Mouse (Mus musculus) neural tube, embryonic 13.5 days (tissue): ENCODE data around the gene Cdh10. TPM values are rescaled to one million over a fixed set of nuclear protein-coding genes. Genes with fewer than 3 reads are reported as not detected.

Experiments used
- ATAC-seq: fragments of 200-750 bp; cut with Nextera tagmentation; 2 replicates; pipeline ENCODE4 v1.8.0; 2017; ENCODE audit warnings: low read depth, mild to moderate bottlenecking, moderate TSS enrichment, moderate library complexity
- H3K27ac ChIP-seq: fragments of 300-500 bp; sonication (generic); replicated peaks from 2 replicates; pipeline ENCODE4 v1.5.1; 2015; ENCODE audit warnings: moderate library complexity, mild to moderate bottlenecking, inconsistent platforms
- H3K27me3 ChIP-seq: fragments of 300-500 bp; sonication (generic); 2 replicates; pipeline ENCODE4 v1.6.1; 2015; ENCODE audit warnings: mild to moderate bottlenecking, inconsistent platforms
- H3K36me3 ChIP-seq: fragments of 300-500 bp; sonication (generic); 2 replicates; pipeline ENCODE4 v1.6.1; 2015; ENCODE audit warnings: mild to moderate bottlenecking, inconsistent platforms
- H3K4me1 ChIP-seq: fragments of 300-500 bp; sonication (generic); replicated peaks from 2 replicates; pipeline ENCODE4 v1.6.1; 2015; ENCODE audit warnings: inconsistent platforms
- H3K4me2 ChIP-seq: fragments of 300-500 bp; sonication (generic); 2 replicates; pipeline ENCODE4 v1.6.1; 2015; ENCODE audit warnings: inconsistent platforms, mild to moderate bottlenecking, moderate library complexity
- H3K4me3 ChIP-seq: fragments of 300-500 bp; sonication (generic); 2 replicates; pipeline ENCODE4 v1.5.1; 2015; ENCODE audit warnings: mild to moderate bottlenecking, inconsistent platforms
- H3K9ac ChIP-seq: fragments of 300-500 bp; sonication (generic); 2 replicates; pipeline ENCODE4 v1.6.1; 2015; ENCODE audit warnings: moderate library complexity, mild to moderate bottlenecking, inconsistent platforms
- H3K9me3 ChIP-seq: fragments of 300-500 bp; sonication (generic); 2 replicates; pipeline ENCODE4 v1.6.1; 2016; ENCODE audit warnings: inconsistent platforms
- WGBS: fragments of 180-500 bp; shearing (Covaris S2); methylation state at CpG from one replicate; pipeline ENCODE4 v1.1.7; 2015; 5-methylcytosine and 5-hydroxymethylcytosine counted together
- polyA plus RNA-seq: library from polyadenylated mRNA; unstranded; fragments of >200 nt; fragmentation: Nextera tagmentation; extraction: Ambion mirVana; gene quantifications from 2 replicates; pipeline ENCODE4 v1.2.1, GENCODE M21; 2015

The Cdh10 gene
- polyA plus RNA-seq, 1 experiment from 2014 or later = 15.5 TPM

DNA sequence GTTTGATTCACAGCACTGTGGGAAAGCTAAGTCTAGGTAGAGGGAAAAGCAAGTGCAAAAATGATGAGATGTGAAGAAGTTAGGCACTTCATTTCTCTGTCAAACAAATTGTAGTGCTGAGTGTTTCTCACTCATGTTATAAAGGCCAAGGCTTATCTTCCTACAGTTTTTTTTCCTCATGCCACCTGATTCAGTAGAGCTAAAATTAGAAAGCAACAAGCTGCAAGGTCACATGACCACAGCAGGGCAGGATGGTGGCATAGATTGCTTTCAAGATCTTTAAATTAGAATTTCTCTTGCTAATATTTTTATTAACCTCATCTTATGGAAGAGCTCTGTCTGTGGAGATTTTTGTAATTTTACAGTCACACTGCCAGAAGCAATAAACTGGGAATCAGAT lies 174.8 kb downstream of the Cdh10 start:
- Histone ChIP-seq H3K4me2 (no peak overlapping the region), H3K4me1 (no peaks in the 10 kb centered on the region), H3K36me3 (no peaks in the 10 kb centered on the region), H3K27me3 (no peaks in the 10 kb centered on the region), H3K9me3 (no peaks in the 10 kb centered on the region), H3K27ac (no peak overlapping the region), H3K4me3 (no peak overlapping the region), H3K9ac (no peak overlapping the region)
- ATAC-seq = no peak

DNA sequence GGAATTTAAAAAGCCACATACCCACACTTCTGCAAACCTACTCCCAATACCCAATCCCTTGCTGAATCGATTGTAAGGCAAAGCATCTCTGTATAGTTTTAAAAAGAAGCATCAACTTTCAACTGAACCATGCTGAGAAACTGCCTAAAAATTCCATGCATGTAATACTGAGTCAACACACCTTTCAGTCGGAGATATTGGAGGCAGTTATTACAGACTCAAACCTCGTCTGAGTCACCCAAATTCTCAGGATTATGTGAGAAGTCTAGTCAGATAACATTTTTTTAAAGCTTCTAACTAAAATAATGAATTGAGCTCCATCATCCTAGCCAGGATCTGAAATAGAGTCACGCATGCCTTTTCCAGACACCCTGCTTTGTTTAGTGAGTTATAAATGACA lies 175.5 kb downstream of the Cdh10 start:
- Histone ChIP-seq H3K36me3 (no peaks in the 10 kb centered on the region), H3K9me3 (no peaks in the 10 kb centered on the region), H3K9ac (no peak overlapping the region), H3K4me3 (no peak overlapping the region), H3K4me2 (no peak overlapping the region), H3K27me3 (no peaks in the 10 kb centered on the region), H3K27ac (no peak overlapping the region), H3K4me1 (no peaks in the 10 kb centered on the region)
- ATAC-seq = no peak
- WGBS = 85% methylated on average over 4 of the region's 4 CpGs

DNA sequence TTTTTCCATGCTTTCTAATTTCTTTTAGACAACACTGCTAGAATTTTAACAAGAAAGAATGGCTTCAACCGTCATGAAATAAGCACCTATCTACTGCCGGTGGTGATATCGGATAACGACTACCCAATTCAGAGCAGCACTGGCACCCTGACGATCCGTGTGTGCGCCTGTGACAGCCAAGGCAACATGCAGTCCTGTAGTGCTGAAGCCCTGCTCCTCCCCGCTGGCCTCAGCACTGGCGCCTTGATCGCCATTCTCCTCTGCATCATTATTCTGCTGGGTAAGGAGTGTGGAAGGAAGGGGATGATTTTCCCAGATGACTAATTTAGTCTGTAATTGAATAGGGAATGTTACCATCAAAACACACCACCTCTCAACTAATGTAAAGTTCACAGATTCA lies 192.1 kb downstream of the Cdh10 start:
- whole genome bisulfite sequencing = 82% methylated on average over 10 of the region's 10 CpGs
- no peak overlapping the region for H3K4me3 ChIP-seq
- ATAC-seq = no peak
- H3K27ac ChIP-seq = no peak overlapping the region
- no peaks in the 10 kb centered on the region for H3K27me3 ChIP-seq
- 0 out of 2 replicates have a peak, but pooled peaks cover 4% of the 10 kb centered on the region for H3K36me3 ChIP-seq
- no peaks in the 10 kb centered on the region for H3K4me1 ChIP-seq
- H3K9ac ChIP-seq = no peak overlapping the region
- no peaks in the 10 kb centered on the region for H3K9me3 ChIP-seq
- no peak overlapping the region for H3K4me2 ChIP-seq

DNA sequence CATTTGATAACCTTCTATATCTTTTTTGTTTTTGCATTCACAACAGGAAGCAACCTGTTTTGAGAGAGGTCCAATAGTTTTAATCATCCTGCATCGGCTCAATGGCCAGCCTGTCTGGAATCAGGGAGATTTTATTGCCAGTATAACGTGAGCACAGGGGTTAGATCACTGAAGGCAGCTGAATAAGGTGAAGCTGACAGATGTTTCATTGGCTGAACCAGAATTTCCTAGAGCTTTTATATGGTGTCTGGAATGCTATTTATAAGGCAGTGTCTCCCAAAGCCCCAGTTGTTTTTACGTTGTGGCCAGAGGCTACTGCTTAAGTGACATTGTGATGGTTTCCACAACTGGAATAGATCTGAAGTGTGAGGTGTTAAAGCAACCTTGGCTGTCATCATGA lies 214.2 kb downstream of the Cdh10 start:
- H3K27me3 ChIP-seq = no peaks in the 10 kb centered on the region
- no peaks in the 10 kb centered on the region for H3K9me3 ChIP-seq

DNA sequence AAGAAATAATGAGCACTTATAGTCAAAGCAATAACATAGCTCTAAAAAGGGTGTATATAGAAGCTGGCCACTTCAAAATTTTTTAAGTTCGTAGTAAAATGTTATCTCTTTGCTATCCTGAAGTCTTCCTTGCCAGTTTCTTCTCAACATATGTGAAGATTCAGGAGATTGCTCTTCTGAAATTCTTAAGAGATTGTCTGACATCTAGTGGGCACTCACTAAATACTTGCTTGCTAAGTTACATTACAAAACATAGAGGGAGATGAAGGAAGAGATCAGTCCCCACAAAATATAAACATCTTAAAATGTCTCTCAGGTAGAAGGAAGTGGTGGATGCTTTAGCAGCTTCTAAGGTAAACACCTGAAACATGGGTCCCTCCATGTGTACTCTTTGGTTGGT lies 221.3 kb downstream of the Cdh10 start:
- Histone ChIP-seq H3K4me1 (no peaks in the 10 kb centered on the region), H3K27ac (no peak overlapping the region), H3K9ac (no peak overlapping the region), H3K4me3 (no peak overlapping the region), H3K36me3 (no peaks in the 10 kb centered on the region), H3K4me2 (no peak overlapping the region), H3K9me3 (no peaks in the 10 kb centered on the region), H3K27me3 (no peaks in the 10 kb centered on the region)
- ATAC-seq = no peak
- WGBS = 88% methylated on average over 1 of the region's 1 CpGs

More for the DNA sequence above, 214.2 kb downstream of the Cdh10 start:
- H3K4me3 ChIP-seq = no peak overlapping the region
- H3K9ac ChIP-seq = no peak overlapping the region
- H3K4me2 ChIP-seq = no peak overlapping the region
- no peak overlapping the region for H3K27ac ChIP-seq
- ATAC-seq = no peak
- no peaks in the 10 kb centered on the region for H3K4me1 ChIP-seq
- WGBS = 52% methylated on average over 3 of the region's 3 CpGs
- H3K36me3 ChIP-seq = no peaks in the 10 kb centered on the region
